Mouse (Mus musculus): ENCODE measurements around the gene Bad. TPM values are rescaled to one million over a fixed set of nuclear protein-coding genes. Genes with fewer than 3 reads are reported as not detected.

The Bad gene
- polyA plus RNA-seq, 1 experiment from 2014 or later, result 87.4 TPM

DNA sequence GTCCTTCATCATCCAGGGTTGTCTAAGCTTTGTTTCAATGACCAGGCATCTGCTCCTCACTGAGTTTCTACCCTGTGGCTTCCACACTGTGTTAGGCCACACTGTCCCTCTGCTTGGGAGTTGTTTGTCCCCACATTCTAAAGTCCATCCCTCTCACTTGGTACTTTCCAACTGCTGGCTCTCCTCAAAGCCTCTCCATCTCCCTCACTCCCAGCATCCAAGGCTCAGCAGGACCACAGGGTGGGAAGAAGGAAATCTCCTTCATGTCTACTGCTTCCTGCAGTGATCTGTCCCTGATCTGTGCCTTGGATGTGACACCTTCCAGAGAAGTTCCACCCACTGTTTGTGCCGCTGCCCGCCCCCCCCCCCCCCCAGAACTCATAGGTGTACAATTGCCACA lies 10.7 kb upstream of the Bad start:
- H3K27ac ChIP-seq (ENCODE audit: low read depth, low read length), result no peak overlapping the region
- no peak overlapping the region for H3K9ac ChIP-seq (replicated peaks; ENCODE audit: low read depth, low read length)
- H3K4me3 ChIP-seq (ENCODE audit: low read depth, low read length), result no peak overlapping the region
- peaks cover 11% of the 10 kb centered on the region for H3K4me1 ChIP-seq (ENCODE audit: control insufficient read depth, insufficient read depth, low read length)
- no peak overlapping the region for H3K4me2 ChIP-seq (ENCODE audit: low read depth, low read length)
- ATAC-seq (ENCODE audit: low read depth), result no peak
- WGBS, result 0% methylated on average over 2 of the region's 2 CpGs
- peaks cover 61% of the 10 kb centered on the region for H3K27me3 ChIP-seq (ENCODE audit: control insufficient read depth, insufficient read depth, low read length)
- H3K36me3 ChIP-seq (ENCODE audit: control insufficient read depth, insufficient read depth, low read length), result no peaks in the 10 kb centered on the region
- no peaks in the 10 kb centered on the region for H3K9me3 ChIP-seq (ENCODE audit: control insufficient read depth, low read length)

GRCm38 (mm10) chr19:6932018-6932417 lies 9.6 kb upstream of the Bad start:
- H3K9me3 ChIP-seq (ENCODE audit: control insufficient read depth, low read length), result no peaks in the 10 kb centered on the region
- H3K27me3 ChIP-seq (ENCODE audit: control insufficient read depth, insufficient read depth, low read length), result peaks cover 54% of the 10 kb centered on the region
- H3K36me3 ChIP-seq (ENCODE audit: control insufficient read depth, insufficient read depth, low read length), result no peaks in the 10 kb centered on the region
- H3K4me3 ChIP-seq (ENCODE audit: low read depth, low read length), result no peak overlapping the region
- no peak for ATAC-seq (ENCODE audit: low read depth)
- no peak overlapping the region for H3K27ac ChIP-seq (ENCODE audit: low read depth, low read length)
- peaks cover 11% of the 10 kb centered on the region for H3K4me1 ChIP-seq (ENCODE audit: control insufficient read depth, insufficient read depth, low read length)
- 53% methylated on average over 1 of the region's 1 CpGs for WGBS
- H3K4me2 ChIP-seq (ENCODE audit: low read depth, low read length), result no peak overlapping the region
- no peak overlapping the region for H3K9ac ChIP-seq (replicated peaks; ENCODE audit: low read depth, low read length)

DNA sequence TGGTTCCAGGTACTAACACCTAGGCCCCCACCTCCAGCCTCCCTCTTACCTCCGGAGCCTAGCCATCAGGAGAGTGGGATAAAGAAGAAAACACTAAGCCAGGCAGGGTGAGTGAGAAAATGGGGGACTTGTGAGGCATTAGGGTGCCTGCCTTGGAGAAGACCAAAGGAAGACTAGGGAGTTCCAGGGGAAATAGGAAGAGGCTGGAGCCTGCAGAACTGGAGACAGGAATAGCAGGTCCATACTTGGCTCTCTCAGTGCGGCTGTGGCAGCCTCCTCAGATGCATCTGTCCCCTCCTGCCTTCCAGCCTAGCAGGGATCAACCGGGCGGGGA lies 8.6 kb upstream of the Bad start:
- 29% methylated on average over 4 of the region's 4 CpGs for WGBS
- Histone ChIP-seq H3K36me3 (ENCODE audit: control insufficient read depth, insufficient read depth, low read length) (no peaks in the 10 kb centered on the region), H3K4me1 (ENCODE audit: control insufficient read depth, insufficient read depth, low read length) (peaks cover 11% of the 10 kb centered on the region), H3K4me3 (ENCODE audit: low read depth, low read length) (peak overlapping the region; percentile 43), H3K27ac (ENCODE audit: low read depth, low read length) (no peak overlapping the region), H3K27me3 (ENCODE audit: control insufficient read depth, insufficient read depth, low read length) (peaks cover 49% of the 10 kb centered on the region), H3K4me2 (ENCODE audit: low read depth, low read length) (no peak overlapping the region), H3K9me3 (ENCODE audit: control insufficient read depth, low read length) (no peaks in the 10 kb centered on the region), H3K9ac (replicated peaks; ENCODE audit: low read depth, low read length) (peak overlapping the region; percentile 55; the same call in 1 of the 2 replicates)
- ATAC-seq (ENCODE audit: low read depth), result no peak

DNA sequence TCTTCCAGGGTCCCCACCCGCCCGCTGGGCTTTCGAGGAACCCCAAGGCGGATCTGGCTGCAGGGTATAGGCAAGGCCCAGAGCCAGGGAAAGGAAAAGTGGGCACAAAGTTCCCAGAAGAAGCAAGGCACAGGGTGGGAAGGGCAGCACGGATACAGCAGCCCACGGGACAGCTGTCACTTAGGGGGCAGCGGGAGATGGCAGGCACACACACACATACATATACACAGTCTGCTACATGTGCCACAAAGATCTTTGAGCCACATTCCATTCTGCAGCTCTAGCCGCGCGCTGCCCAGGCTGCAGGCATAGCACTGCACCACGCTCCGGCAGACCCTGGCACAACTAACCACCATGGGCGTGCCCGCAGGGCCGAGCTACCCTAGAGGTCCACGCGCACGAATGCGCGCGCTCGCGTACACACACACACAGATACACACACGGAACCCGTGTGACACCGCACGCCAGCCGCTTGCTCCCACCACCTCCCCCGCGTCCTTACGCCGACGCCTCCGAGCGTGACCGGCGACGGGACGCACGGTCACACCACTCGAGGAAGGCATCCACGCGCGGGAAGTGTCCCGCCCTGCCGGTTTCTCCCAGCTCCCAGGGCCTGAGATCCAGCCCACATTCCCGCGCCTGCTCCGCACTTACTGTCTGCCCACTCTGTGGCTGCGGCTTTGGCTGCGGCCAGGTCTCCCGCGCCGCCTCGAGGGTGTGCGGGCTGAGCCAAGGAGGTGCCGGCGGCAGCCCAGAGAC lies 8.0 kb upstream of the Bad start:
- H3K27me3 ChIP-seq (ENCODE audit: control insufficient read depth, insufficient read depth, low read length), result peaks cover 49% of the 10 kb centered on the region
- ATAC-seq (ENCODE audit: low read depth), result peak; percentile 62
- no peaks in the 10 kb centered on the region for H3K36me3 ChIP-seq (ENCODE audit: control insufficient read depth, insufficient read depth, low read length)
- peak overlapping the region; percentile 43 for H3K4me3 ChIP-seq (ENCODE audit: low read depth, low read length)
- H3K4me1 ChIP-seq (ENCODE audit: control insufficient read depth, insufficient read depth, low read length), result peaks cover 14% of the 10 kb centered on the region
- no peak overlapping the region for H3K27ac ChIP-seq (ENCODE audit: low read depth, low read length)
- peak overlapping the region; percentile 55 for H3K9ac ChIP-seq (replicated peaks; ENCODE audit: low read depth, low read length)
- WGBS, result 2% methylated on average over 58 of the region's 58 CpGs
- no peaks in the 10 kb centered on the region for H3K9me3 ChIP-seq (ENCODE audit: control insufficient read depth, low read length)
- H3K4me2 ChIP-seq (ENCODE audit: low read depth, low read length), result peak overlapping the region; percentile 60

DNA sequence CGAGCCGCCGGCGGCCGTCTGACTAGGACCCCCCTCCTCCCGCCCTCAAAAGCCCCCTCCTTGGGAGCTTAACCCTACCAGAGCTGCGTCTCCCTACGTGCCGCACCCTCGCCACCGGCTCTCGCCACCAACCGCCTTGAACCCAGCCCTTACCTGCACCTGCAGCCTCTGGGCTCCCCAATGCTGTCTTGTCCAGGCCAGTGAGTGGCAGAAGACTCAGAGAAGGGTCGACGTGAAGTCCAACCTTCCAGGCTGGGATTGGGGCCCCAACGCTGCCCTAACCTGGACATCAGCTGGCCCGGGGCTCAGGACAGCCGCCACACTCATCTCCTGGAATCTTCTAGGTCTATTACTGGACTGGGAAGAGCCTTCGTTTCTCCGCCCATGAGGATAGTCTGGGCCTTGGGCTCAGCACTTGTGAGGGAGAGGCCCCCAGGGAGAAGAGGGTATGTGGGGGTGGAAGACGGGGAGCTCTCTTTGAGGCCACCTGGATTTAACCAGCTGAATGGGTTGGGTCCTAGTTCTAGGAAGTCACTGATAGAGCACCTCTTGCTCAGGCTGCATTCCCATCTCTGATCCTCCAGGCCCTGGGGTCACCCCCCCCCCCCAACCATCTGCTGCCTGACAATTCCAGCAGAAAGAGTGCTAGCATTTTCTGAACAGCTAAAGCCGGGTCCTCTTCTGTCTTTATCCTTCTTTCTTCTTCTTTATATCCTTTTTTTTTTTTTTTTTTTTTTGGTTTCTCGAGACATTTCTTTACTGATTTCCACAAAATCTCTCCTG lies 7.3 kb upstream of the Bad start, which contains the start of gene Kcnk4:
Gene Kcnk4 (minus strand): TSS at position 321 of the 783 bp plus-strand sequence.
- Histone ChIP-seq H3K4me2 (ENCODE audit: low read depth, low read length) (peak within 1 kb of the TSS; percentile 60), H3K27me3 (ENCODE audit: control insufficient read depth, insufficient read depth, low read length) (peaks cover 43% of the 10 kb centered on the region), H3K27ac (ENCODE audit: low read depth, low read length) (no peak within 1 kb of the TSS), H3K4me1 (ENCODE audit: control insufficient read depth, insufficient read depth, low read length) (peaks cover 14% of the 10 kb centered on the region), H3K9me3 (ENCODE audit: control insufficient read depth, low read length) (no peaks in the 10 kb centered on the region), H3K36me3 (ENCODE audit: control insufficient read depth, insufficient read depth, low read length) (no peaks in the 10 kb centered on the region), H3K9ac (replicated peaks; ENCODE audit: low read depth, low read length) (peak within 1 kb of the TSS; percentile 55), H3K4me3 (ENCODE audit: low read depth, low read length) (peak within 1 kb of the TSS; percentile 43)
- ATAC-seq (ENCODE audit: low read depth), result no peak; the same call in 1 of the 2 replicates
- WGBS, result 10% methylated on average over 23 of the region's 23 CpGs

DNA sequence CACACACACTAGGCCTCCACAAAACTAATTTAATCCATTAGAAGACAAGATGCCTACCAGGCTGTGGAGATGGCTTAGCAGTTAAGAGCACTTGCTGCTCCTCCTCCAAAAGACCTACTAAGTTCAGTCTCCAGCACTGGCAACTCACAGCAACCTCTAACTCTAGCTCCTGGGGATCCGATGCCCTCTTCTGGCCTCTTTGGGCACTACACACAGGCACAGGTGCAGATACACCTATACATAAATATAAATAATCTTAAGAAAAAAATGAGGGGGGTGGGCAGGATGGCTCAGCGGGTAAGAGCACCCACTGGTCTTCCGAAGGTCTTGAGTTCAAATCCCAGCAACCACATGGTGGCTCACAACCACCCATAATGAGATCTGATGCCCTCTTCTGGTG lies 5.4 kb upstream of the Bad start:
- no peak for ATAC-seq (ENCODE audit: low read depth)
- 23% methylated on average over 3 of the region's 3 CpGs for WGBS
- Histone ChIP-seq H3K4me3 (ENCODE audit: low read depth, low read length) (no peak overlapping the region), H3K9ac (replicated peaks; ENCODE audit: low read depth, low read length) (no peak overlapping the region), H3K27ac (ENCODE audit: low read depth, low read length) (no peak overlapping the region), H3K9me3 (ENCODE audit: control insufficient read depth, low read length) (no peaks in the 10 kb centered on the region), H3K36me3 (ENCODE audit: control insufficient read depth, insufficient read depth, low read length) (no peaks in the 10 kb centered on the region), H3K27me3 (ENCODE audit: control insufficient read depth, insufficient read depth, low read length) (peaks cover 38% of the 10 kb centered on the region), H3K4me2 (ENCODE audit: low read depth, low read length) (no peak overlapping the region), H3K4me1 (ENCODE audit: control insufficient read depth, insufficient read depth, low read length) (peaks cover 30% of the 10 kb centered on the region)

GRCm38 (mm10) chr19:6937541-6938465 lies 3.9 kb upstream of the Bad start:
- Histone ChIP-seq H3K4me2 (ENCODE audit: low read depth, low read length) (no peak overlapping the region), H3K27ac (ENCODE audit: low read depth, low read length) (no peak overlapping the region), H3K36me3 (ENCODE audit: control insufficient read depth, insufficient read depth, low read length) (no peaks in the 10 kb centered on the region), H3K4me3 (ENCODE audit: low read depth, low read length) (no peak overlapping the region), H3K4me1 (ENCODE audit: control insufficient read depth, insufficient read depth, low read length) (peaks cover 31% of the 10 kb centered on the region), H3K27me3 (ENCODE audit: control insufficient read depth, insufficient read depth, low read length) (peaks cover 27% of the 10 kb centered on the region), H3K9ac (replicated peaks; ENCODE audit: low read depth, low read length) (no peak overlapping the region), H3K9me3 (ENCODE audit: control insufficient read depth, low read length) (no peaks in the 10 kb centered on the region)
- WGBS, result 80% methylated on average over 16 of the region's 16 CpGs
- ATAC-seq (ENCODE audit: low read depth), result no peak

GRCm38 (mm10) chr19:6939106-6940002 lies 2.3 kb upstream of the Bad start:
- WGBS, result 88% methylated on average over 20 of the region's 20 CpGs
- Histone ChIP-seq H3K27me3 (ENCODE audit: control insufficient read depth, insufficient read depth, low read length) (peaks cover 11% of the 10 kb centered on the region), H3K4me1 (ENCODE audit: control insufficient read depth, insufficient read depth, low read length) (peaks cover 22% of the 10 kb centered on the region), H3K9me3 (ENCODE audit: control insufficient read depth, low read length) (no peaks in the 10 kb centered on the region), H3K36me3 (ENCODE audit: control insufficient read depth, insufficient read depth, low read length) (no peaks in the 10 kb centered on the region), H3K4me3 (ENCODE audit: low read depth, low read length) (peak overlapping the region; percentile 85; the same call in 1 of the 2 replicates), H3K9ac (replicated peaks; ENCODE audit: low read depth, low read length) (peak overlapping the region; percentile 82), H3K27ac (ENCODE audit: low read depth, low read length) (no peak overlapping the region), H3K4me2 (ENCODE audit: low read depth, low read length) (peak overlapping the region; percentile 100)
- no peak for ATAC-seq (ENCODE audit: low read depth)
